Mouse (Mus musculus) lung, embryonic 14.5 days (tissue): ENCODE measurements around the gene Cxcr5. TPM values are rescaled to one million over a fixed set of nuclear protein-coding genes. Genes with fewer than 3 reads are reported as not detected.
"Not testable (repeated sequence)": the region's sequence is repeated elsewhere in the genome, so short reads cannot be mapped to it uniquely, and the experiment has no call there.

Experiments used
- ATAC-seq: fragments of 200-750 bp; cut with Nextera tagmentation; 2 replicates; pipeline ENCODE4 v1.8.0; 2017; ENCODE audit warnings: mild to moderate bottlenecking, moderate TSS enrichment, moderate library complexity; ENCODE audit not compliant: insufficient read depth
- DNase-seq: peaks from one replicate; pipeline ENCODE4 v3.0.0-alpha.2; 2015
- H3K27ac ChIP-seq: fragments of 300-500 bp; sonication (generic); 2 replicates; pipeline ENCODE4 v1.5.1; 2014; ENCODE audit warnings: low read depth, mild to moderate bottlenecking, moderate library complexity
- H3K27me3 ChIP-seq: fragments of 300-500 bp; sonication (generic); 2 replicates; pipeline ENCODE4 v1.6.1; 2014; ENCODE audit warnings: low read length, control low read depth; ENCODE audit not compliant: insufficient read depth
- H3K36me3 ChIP-seq: fragments of 300-500 bp; sonication (generic); 2 replicates; pipeline ENCODE4 v1.6.1; 2014; ENCODE audit warnings: control low read depth; ENCODE audit not compliant: insufficient read depth
- H3K4me1 ChIP-seq: fragments of 300-500 bp; sonication (generic); 2 replicates; pipeline ENCODE4 v1.6.1; 2014; ENCODE audit warnings: antibody characterized with exemption, control low read depth; ENCODE audit not compliant: insufficient read depth
- H3K4me2 ChIP-seq: fragments of 300-500 bp; sonication (generic); 2 replicates; pipeline ENCODE4 v1.6.1; 2014; ENCODE audit warnings: mild to moderate bottlenecking
- H3K4me3 ChIP-seq: fragments of 300-500 bp; sonication (generic); 2 replicates; pipeline ENCODE4 v1.5.1; 2014; ENCODE audit warnings: low read depth, low read length
- H3K9ac ChIP-seq: fragments of 300-500 bp; sonication (generic); 2 replicates; pipeline ENCODE4 v1.6.1; 2014
- H3K9me3 ChIP-seq: fragments of 300-500 bp; sonication (generic); 2 replicates; pipeline ENCODE4 v1.6.1; 2016; ENCODE audit warnings: low read depth, low read length, control low read depth
- CTCF ChIP-seq: IDR thresholded peaks from 2 replicates; pipeline ENCODE4 v1.5.1; 2016; ENCODE audit warnings: antibody characterized with exemption, low read depth
- WGBS: fragments of 180-500 bp; shearing (Covaris S2); extraction: QIAGEN DNeasy Blood & Tissue Kit; methylation state at CpG from one replicate; pipeline ENCODE4 v1.1.7; 2014; 5-methylcytosine and 5-hydroxymethylcytosine counted together
- polyA plus RNA-seq: library from polyadenylated mRNA; unstranded; fragments of >200 nt; fragmentation: Nextera tagmentation; extraction: Ambion mirVana; gene quantifications from 2 replicates; pipeline ENCODE4 v1.2.1, GENCODE M21; 2014

Cxcr5 gene
- polyA plus RNA-seq, 1 experiment from 2014 or later: not detected

DNA sequence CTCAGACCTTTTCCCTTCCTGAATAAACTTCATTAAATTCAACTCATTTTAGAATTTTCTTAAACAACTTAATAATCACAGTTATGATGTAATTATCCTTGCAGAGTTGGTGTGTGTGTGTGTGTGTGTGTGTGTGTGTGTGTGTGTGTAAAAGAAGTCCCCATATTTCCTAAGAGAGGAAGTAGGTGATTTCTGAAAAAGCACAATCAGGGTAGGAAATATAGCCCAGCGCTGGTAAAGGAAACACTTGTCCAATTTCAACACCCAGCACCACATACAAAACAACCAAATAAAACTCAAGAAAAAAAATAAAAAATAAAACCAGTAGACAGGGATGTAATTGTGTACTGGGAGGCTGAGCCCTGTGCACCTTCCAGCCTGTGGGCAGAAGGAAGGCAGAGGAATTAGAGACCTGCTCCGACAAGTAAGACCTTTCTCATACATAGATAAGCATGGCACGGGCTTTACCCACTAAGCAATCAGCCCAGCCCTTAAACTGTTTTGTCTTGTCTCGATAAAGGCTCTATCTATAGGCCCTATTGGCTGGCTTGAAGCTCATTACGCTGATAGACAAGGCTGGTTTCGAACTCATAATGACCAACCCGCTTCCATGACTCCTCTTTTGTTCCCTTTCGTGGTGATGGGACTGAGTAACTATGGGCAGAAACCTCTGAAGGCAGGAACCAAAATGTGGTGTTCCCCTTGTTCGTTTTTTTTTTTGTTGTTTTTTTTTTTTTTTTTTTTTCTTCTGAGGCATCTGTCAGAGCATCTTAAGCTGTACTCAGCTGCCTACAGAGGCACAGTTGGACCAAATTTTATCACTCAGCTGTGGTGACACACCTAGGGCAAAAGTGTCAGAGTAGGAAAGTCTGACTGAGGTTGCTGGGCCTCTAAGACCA lies 25.8 kb upstream of the Cxcr5 start:
- no peak overlapping the region for H3K4me3 ChIP-seq
- H3K4me2 ChIP-seq: no peak overlapping the region
- ATAC-seq: no peak
- H3K36me3 ChIP-seq: no peaks in the 10 kb centered on the region
- H3K9me3 ChIP-seq: peaks cover 5% of the 10 kb centered on the region; the same call in 1 of the 2 replicates
- no peak overlapping the region for H3K27ac ChIP-seq
- WGBS: 81% methylated on average over 9 of the region's 9 CpGs
- no peaks in the 10 kb centered on the region for H3K4me1 ChIP-seq
- TF ChIP-seq CTCF: no peak
- no peak overlapping the region for H3K9ac ChIP-seq
- DNase-seq: no peak
- no peaks in the 10 kb centered on the region for H3K27me3 ChIP-seq

DNA sequence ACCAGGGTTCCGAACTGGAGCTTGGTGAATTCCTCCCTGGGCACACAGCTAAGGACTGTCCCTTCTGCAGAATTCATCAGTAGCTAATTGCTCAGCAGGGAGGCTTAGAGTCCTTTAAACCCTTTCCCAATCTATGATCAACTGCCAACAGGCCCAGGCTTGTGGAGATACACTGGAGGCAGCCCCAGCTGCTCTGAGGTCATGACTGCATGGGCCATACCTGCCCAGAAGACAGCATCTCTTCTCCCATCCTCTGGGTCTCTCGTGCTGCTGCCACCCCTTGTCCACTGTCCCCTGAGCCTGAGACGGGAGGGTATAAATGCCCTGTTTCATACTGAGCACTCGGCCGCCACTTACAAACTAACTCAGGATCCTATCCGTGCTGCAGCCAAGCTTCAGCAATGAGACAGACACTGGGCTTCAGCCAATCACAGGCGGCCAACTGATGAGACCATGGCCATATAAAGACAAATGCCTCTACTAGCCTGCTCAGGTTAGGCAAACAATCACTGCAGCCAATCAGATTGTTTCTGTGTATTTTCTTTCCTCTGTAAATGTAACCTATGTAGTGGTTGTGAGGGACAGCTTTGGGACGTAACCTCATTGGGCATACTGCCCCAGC lies 25.1 kb upstream of the Cxcr5 start:
- Histone ChIP-seq H3K36me3 (no peaks in the 10 kb centered on the region), H3K9ac (no peak overlapping the region), H3K4me3 (no peak overlapping the region), H3K9me3 (peaks cover 5% of the 10 kb centered on the region; the same call in 1 of the 2 replicates), H3K4me1 (no peaks in the 10 kb centered on the region), H3K4me2 (no peak overlapping the region), H3K27ac (no peak overlapping the region), H3K27me3 (no peaks in the 10 kb centered on the region)
- no peak for TF ChIP-seq CTCF
- DNase-seq (peak; percentile 18), ATAC-seq (no peak)
- WGBS: 57% methylated on average over 8 of the region's 8 CpGs

DNA sequence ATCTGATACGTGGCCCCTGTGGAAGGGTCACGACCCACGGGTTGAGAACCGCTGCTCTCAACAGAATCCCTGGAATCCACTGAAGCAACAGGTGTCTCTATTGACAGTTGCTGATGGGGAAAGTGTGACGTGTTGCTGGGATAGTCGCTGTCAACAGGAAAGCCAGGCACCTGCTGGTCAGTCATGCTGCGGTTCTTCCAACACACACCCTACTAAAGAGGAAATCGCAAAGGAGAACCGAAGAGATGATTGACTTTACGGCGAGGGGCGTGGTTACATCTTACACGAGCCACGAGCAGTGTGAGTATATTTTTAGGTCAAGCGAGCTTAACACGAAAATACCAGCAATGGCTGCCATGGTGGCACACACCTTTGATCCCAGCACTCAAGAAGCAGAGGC lies 20.7 kb upstream of the Cxcr5 start:
- DNase-seq (peak; percentile 5), ATAC-seq (no peak)
- Histone ChIP-seq H3K4me3 (no peak overlapping the region), H3K4me1 (no peaks in the 10 kb centered on the region), H3K9ac (no peak overlapping the region), H3K27ac (no peak overlapping the region), H3K9me3 (peaks cover 5% of the 10 kb centered on the region; the same call in 1 of the 2 replicates), H3K27me3 (no peaks in the 10 kb centered on the region), H3K36me3 (no peaks in the 10 kb centered on the region), H3K4me2 (no peak overlapping the region)
- no peak for TF ChIP-seq CTCF
- WGBS: 78% methylated on average over 16 of the region's 16 CpGs

DNA sequence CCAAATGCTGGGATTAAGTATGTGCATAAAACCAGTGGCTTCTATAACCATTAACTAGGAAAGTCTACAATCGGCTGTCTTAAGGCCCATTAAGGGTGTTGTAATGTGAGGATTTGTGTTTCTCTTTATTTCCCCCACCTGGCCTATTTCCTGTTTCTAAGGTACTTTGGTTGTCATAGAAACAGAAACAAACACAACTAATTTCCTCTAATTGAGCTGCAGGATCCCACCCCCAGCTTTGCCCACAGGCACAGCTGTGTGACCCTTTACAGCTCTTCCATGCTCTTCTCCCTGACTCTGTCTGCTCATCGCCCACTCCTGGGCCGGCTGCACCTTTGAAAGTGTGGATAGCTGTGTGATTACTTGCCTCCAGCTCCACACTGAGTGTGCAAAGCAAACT lies 19.7 kb upstream of the Cxcr5 start:
- ATAC-seq: no peak
- no peak for TF ChIP-seq CTCF
- H3K4me2 ChIP-seq: no peak overlapping the region

DNA sequence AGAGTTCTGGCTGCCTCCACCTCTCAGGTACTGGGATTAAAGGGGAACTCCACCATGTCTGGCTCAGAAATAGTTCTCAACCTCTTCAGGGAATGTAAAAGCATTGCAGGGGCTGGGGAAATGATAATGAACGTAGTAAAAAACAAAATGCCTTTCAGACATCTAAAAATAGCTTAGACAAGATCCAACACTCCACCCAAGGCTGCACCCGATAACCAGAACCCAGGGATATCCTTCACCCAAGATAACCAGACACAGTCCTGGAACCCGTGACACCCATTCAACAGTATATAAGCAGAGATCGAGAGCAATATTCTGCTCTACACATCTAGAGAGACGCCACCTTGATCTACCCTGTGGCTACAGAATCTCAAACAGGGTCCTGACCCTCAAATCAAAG lies 18.4 kb upstream of the Cxcr5 start:
- 87% methylated on average over 5 of the region's 5 CpGs for WGBS
- Histone ChIP-seq H3K9ac (no peak overlapping the region), H3K27ac (no peak overlapping the region), H3K4me3 (no peak overlapping the region), H3K27me3 (no peaks in the 10 kb centered on the region), H3K4me1 (no peaks in the 10 kb centered on the region), H3K4me2 (0 out of 2 replicates have a peak overlapping the region, but pooled peaks have one; percentile 38), H3K36me3 (no peaks in the 10 kb centered on the region), H3K9me3 (peaks cover 5% of the 10 kb centered on the region; the same call in 1 of the 2 replicates)
- ATAC-seq (no peak), DNase-seq (no peak)
- TF ChIP-seq CTCF: no peak

More for the DNA sequence above, 19.7 kb upstream of the Cxcr5 start:
- no peak overlapping the region for H3K9ac ChIP-seq
- no peak overlapping the region for H3K27ac ChIP-seq
- H3K27me3 ChIP-seq: no peaks in the 10 kb centered on the region
- DNase-seq: no peak
- 48% methylated on average over 3 of the region's 3 CpGs for WGBS
- no peak overlapping the region for H3K4me3 ChIP-seq
- H3K36me3 ChIP-seq: no peaks in the 10 kb centered on the region
- H3K9me3 ChIP-seq: peaks cover 5% of the 10 kb centered on the region; the same call in 1 of the 2 replicates
- H3K4me1 ChIP-seq: no peaks in the 10 kb centered on the region

DNA sequence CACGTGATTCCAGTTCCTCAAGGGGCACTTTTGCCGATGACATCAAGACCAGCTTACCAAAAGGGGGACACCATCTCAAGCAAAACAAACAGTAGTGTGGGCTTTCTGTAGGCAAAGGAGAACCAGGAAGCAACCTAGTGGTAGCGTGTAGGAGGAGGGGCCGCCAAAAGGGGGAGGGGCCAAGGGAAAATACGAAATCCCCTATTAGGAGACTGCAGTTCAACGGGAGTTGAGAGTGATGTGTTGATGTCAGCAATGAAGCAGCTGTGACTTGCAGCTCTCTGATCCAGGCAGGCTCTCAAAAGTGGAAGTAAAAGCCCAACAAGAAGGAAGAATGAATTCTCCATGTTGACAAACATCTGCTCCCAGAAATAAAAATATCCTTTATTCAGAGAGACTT lies 17.7 kb upstream of the Cxcr5 start:
- no peak overlapping the region for H3K9ac ChIP-seq
- H3K9me3 ChIP-seq: peaks cover 5% of the 10 kb centered on the region; the same call in 1 of the 2 replicates
- H3K36me3 ChIP-seq: no peaks in the 10 kb centered on the region
- H3K4me3 ChIP-seq: no peak overlapping the region
- peak; percentile 83 for DNase-seq
- 18% methylated on average over 6 of the region's 6 CpGs for WGBS
- no peak overlapping the region for H3K27ac ChIP-seq
- TF ChIP-seq CTCF: no peak
- no peaks in the 10 kb centered on the region for H3K27me3 ChIP-seq
- H3K4me2 ChIP-seq: peak overlapping the region; percentile 38; the same call in 1 of the 2 replicates
- ATAC-seq: peak; percentile 85
- H3K4me1 ChIP-seq: no peaks in the 10 kb centered on the region

DNA sequence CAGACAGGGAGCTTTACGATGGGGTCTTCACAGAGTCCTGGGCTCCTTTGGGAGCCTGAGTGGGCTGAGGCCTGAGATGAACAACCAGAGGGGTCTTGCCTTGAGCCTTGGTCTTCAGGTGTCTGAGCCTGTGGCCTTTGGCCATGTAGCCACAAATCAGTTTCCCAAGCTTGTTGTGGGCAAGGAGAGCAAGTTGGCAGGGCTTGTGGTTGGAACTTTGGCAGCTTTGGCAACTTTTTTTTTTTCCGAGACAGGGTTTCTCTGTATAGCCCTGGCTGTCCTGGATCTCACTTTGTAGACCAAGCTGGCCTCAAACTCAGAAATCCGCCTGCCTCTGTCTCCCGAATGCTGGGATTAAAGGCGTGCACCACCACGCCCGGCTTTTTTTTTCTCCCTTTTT lies 14.4 kb upstream of the Cxcr5 start:
- WGBS: 86% methylated on average over 7 of the region's 7 CpGs
- H3K9ac ChIP-seq, H3K4me1 ChIP-seq, H3K9me3 ChIP-seq, H3K27me3 ChIP-seq, H3K36me3 ChIP-seq, ATAC-seq, H3K4me2 ChIP-seq, H3K4me3 ChIP-seq, DNase-seq, H3K27ac ChIP-seq: not testable (repeated sequence)
